Mouse (Mus musculus): ENCODE results near the gene Brf1. TPM values are rescaled to one million over a fixed set of nuclear protein-coding genes. Genes with fewer than 3 reads are reported as not detected.

The Brf1 gene
- 60.3 and 61.9 TPM in 2 replicates for polyA plus RNA-seq (2015; fragmentation: Nextera tagmentation; extraction: Ambion mirVana)

- peaks cover 9% of the 10 kb centered on the region; the same call in 1 of the 2 replicates for H3K36me3 ChIP-seq
- WGBS = 0% methylated on average over 87 of the region's 96 CpGs
- H3K9me3 ChIP-seq = no peaks in the 10 kb centered on the region
- no peaks in the 10 kb centered on the region for H3K27me3 ChIP-seq
- peak within 1 kb of the TSS; percentile 85 for H3K4me3 ChIP-seq (replicated peaks)
- peak; percentile 96 for ATAC-seq
- H3K4me1 ChIP-seq (replicated peaks) = peaks cover 35% of the 10 kb centered on the region
- peak within 1 kb of the TSS; percentile 94 for H3K9ac ChIP-seq (replicated peaks)
- peak within 1 kb of the TSS; percentile 88 for H3K4me2 ChIP-seq (replicated peaks)
- H3K27ac ChIP-seq = peak within 1 kb of the TSS; percentile 93
These were observed at the start of gene Brf1 for GRCm38 (mm10) chr12:113000294-113001132. Gene Brf1 (minus strand): TSS chr12:113000704.

- no peaks in the 10 kb centered on the region for H3K27me3 ChIP-seq
These were observed 49.3 kb upstream of the Brf1 start for GRCm38 (mm10) chr12:113049836-113050235.

DNA sequence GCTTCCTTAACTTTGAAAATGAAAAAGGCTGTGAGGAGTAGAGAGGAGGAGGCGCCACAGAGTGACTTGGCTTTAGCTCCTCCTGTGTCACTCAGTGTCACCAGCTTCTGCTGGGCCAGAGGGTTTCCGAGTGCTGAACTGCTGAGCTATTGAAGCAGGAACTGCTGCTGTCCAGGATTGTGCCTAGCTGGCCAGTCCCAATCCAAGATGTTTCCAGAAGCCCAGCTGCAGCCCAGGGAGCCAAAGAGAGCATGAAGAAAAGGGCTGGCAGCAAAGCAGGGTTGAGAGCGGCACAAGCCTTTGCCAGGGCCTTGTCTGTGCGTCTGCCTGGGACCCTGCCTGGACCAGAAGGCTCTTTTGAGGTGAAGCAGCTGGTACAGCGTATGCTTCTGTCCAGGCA, 47.6 kb upstream of the Brf1 start:
- no peaks in the 10 kb centered on the region for H3K9me3 ChIP-seq
- 90% methylated on average over 5 of the region's 5 CpGs for WGBS

More at GRCm38 (mm10) chr12:113049836-113050235, 49.3 kb upstream of the Brf1 start:
- Histone ChIP-seq H3K36me3 (peaks cover 91% of the 10 kb centered on the region), H3K9me3 (no peaks in the 10 kb centered on the region), H3K4me3 (replicated peaks) (no peak overlapping the region), H3K4me1 (replicated peaks) (no peaks in the 10 kb centered on the region), H3K4me2 (replicated peaks) (no peak overlapping the region), H3K9ac (replicated peaks) (no peak overlapping the region; the same call in 1 of the 2 replicates), H3K27ac (no peak overlapping the region)
- ATAC-seq = no peak
- 95% methylated on average over 9 of the region's 9 CpGs for WGBS

GRCm38 (mm10) chr12:113046861-113047260, 46.4 kb upstream of the Brf1 start:
- ATAC-seq = no peak
- WGBS = 92% methylated on average over 15 of the region's 15 CpGs
- no peak overlapping the region for H3K4me2 ChIP-seq (replicated peaks)
- no peak overlapping the region for H3K9ac ChIP-seq (replicated peaks)
- H3K27ac ChIP-seq = no peak overlapping the region
- no peak overlapping the region for H3K4me3 ChIP-seq (replicated peaks)
- no peaks in the 10 kb centered on the region for H3K9me3 ChIP-seq
- H3K4me1 ChIP-seq (replicated peaks) = 0 out of 2 replicates have a peak, but pooled peaks cover 4% of the 10 kb centered on the region
- H3K36me3 ChIP-seq = peaks cover 73% of the 10 kb centered on the region
- H3K27me3 ChIP-seq = no peaks in the 10 kb centered on the region

More for the DNA sequence above, 47.6 kb upstream of the Brf1 start:
- Histone ChIP-seq H3K4me1 (replicated peaks) (no peaks in the 10 kb centered on the region), H3K36me3 (peaks cover 85% of the 10 kb centered on the region), H3K27me3 (no peaks in the 10 kb centered on the region), H3K4me2 (replicated peaks) (no peak overlapping the region), H3K4me3 (replicated peaks) (no peak overlapping the region), H3K27ac (no peak overlapping the region), H3K9ac (replicated peaks) (no peak overlapping the region)
- ATAC-seq = no peak

GRCm38 (mm10) chr12:113044916-113045677, 44.6 kb upstream of the Brf1 start:
- no peak overlapping the region for H3K4me3 ChIP-seq (replicated peaks)
- no peaks in the 10 kb centered on the region for H3K9me3 ChIP-seq
- H3K4me2 ChIP-seq (replicated peaks) = no peak overlapping the region
- no peak overlapping the region for H3K9ac ChIP-seq (replicated peaks)
- no peaks in the 10 kb centered on the region for H3K27me3 ChIP-seq
- WGBS = 88% methylated on average over 3 of the region's 3 CpGs
- peaks cover 19% of the 10 kb centered on the region for H3K4me1 ChIP-seq (replicated peaks)
- no peak for ATAC-seq
- H3K27ac ChIP-seq = no peak overlapping the region
- peaks cover 56% of the 10 kb centered on the region for H3K36me3 ChIP-seq

DNA sequence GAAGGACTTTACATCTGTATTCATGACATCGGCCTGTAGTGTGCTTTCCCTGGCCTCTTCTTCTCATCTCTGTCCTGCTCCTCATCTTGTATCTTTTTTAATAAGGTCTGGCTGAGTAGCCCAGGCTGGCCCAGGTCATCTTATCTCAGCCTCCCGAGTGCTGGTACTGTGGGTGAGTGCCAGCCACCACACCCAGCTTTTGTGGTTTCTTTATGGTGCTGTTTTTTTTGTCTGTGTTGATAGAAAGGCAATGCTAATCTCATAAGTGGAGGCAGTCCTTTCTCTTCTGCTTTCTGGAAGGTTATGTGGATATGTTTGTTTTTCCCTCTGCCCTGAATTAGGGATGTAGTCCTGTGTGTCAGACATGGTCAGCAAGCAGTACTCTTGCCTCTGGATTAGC, 42.0 kb upstream of the Brf1 start:
- WGBS = 87% methylated on average over 2 of the region's 2 CpGs
- Histone ChIP-seq H3K9ac (replicated peaks) (no peak overlapping the region), H3K4me1 (replicated peaks) (peaks cover 19% of the 10 kb centered on the region), H3K9me3 (no peaks in the 10 kb centered on the region), H3K4me3 (replicated peaks) (no peak overlapping the region), H3K27me3 (no peaks in the 10 kb centered on the region), H3K36me3 (peaks cover 33% of the 10 kb centered on the region), H3K27ac (no peak overlapping the region), H3K4me2 (replicated peaks) (no peak overlapping the region)
- no peak for ATAC-seq

- peaks cover 19% of the 10 kb centered on the region for H3K4me1 ChIP-seq (replicated peaks)
- H3K27ac ChIP-seq = peak overlapping the region; percentile 59; the same call in 1 of the 2 replicates
- H3K4me2 ChIP-seq (replicated peaks) = 0 out of 2 replicates have a peak overlapping the region, but pooled peaks have one; percentile 21
- peak; percentile 84 for ATAC-seq
- H3K27me3 ChIP-seq = no peaks in the 10 kb centered on the region
- H3K9ac ChIP-seq (replicated peaks) = peak overlapping the region; percentile 36; the same call in 1 of the 2 replicates
- no peaks in the 10 kb centered on the region for H3K9me3 ChIP-seq
- no peak overlapping the region for H3K4me3 ChIP-seq (replicated peaks)
- 62% methylated on average over 15 of the region's 15 CpGs for WGBS
- H3K36me3 ChIP-seq = peaks cover 25% of the 10 kb centered on the region
These were observed 41.3 kb upstream of the Brf1 start for GRCm38 (mm10) chr12:113041481-113042439.

DNA sequence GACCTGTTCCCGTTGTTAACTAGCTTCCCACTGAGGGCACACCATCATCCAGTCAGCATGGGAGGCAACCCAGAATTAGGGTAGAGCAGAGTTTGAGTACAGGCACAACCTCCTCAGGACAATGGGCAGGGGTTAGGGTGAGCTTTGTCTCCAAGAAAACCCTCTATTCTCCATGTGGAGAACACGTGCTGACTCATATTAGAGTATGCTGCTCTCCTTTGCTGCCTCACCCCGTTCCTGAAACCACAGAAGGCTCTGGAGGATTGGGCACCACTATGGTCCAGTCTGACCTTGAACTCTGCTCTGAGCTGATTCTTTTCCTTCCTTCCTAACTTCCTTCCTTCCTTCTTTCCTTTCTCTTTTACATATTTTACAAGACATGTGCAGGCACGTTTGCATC, 37.9 kb upstream of the Brf1 start:
- Histone ChIP-seq H3K4me2 (replicated peaks) (no peak overlapping the region), H3K4me3 (replicated peaks) (no peak overlapping the region), H3K27ac (no peak overlapping the region), H3K36me3 (no peaks in the 10 kb centered on the region), H3K9ac (replicated peaks) (no peak overlapping the region), H3K27me3 (no peaks in the 10 kb centered on the region), H3K4me1 (replicated peaks) (peaks cover 29% of the 10 kb centered on the region), H3K9me3 (no peaks in the 10 kb centered on the region)
- WGBS = 89% methylated on average over 4 of the region's 4 CpGs
- no peak for ATAC-seq

- Histone ChIP-seq H3K4me2 (replicated peaks) (no peak overlapping the region), H3K4me3 (replicated peaks) (no peak overlapping the region), H3K9ac (replicated peaks) (no peak overlapping the region), H3K27ac (no peak overlapping the region), H3K27me3 (no peaks in the 10 kb centered on the region), H3K36me3 (0 out of 2 replicates have a peak, but pooled peaks cover under 1% of the 10 kb centered on the region), H3K9me3 (no peaks in the 10 kb centered on the region), H3K4me1 (replicated peaks) (peaks cover 40% of the 10 kb centered on the region)
- WGBS = 90% methylated on average over 4 of the region's 4 CpGs
- no peak for ATAC-seq
These were observed 36.5 kb upstream of the Brf1 start for GRCm38 (mm10) chr12:113036996-113037395.

DNA sequence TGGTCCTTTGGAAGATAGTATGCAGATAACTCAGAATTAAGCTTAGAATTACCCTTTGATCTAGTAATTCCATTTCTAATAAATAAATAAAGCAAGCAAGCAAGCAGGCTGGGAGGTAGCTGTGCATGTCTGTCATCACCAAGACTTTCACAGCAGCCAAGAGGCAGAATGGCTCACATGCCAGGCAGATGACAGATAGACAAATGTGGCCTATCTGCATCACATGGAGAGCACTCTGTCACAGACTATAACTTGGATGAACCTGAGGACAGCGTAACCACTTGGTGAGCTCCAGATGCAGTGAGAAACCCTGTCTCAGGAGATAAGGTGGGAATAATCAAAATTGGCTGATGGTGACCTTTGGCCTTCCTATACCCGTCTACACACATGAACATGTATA, 34.6 kb upstream of the Brf1 start:
- Histone ChIP-seq H3K9me3 (no peaks in the 10 kb centered on the region), H3K4me3 (replicated peaks) (no peak overlapping the region), H3K36me3 (0 out of 2 replicates have a peak, but pooled peaks cover 4% of the 10 kb centered on the region), H3K27me3 (no peaks in the 10 kb centered on the region), H3K4me2 (replicated peaks) (no peak overlapping the region), H3K4me1 (replicated peaks) (peaks cover 28% of the 10 kb centered on the region), H3K9ac (replicated peaks) (no peak overlapping the region), H3K27ac (no peak overlapping the region)
- no peak for ATAC-seq
- WGBS = 88% methylated on average over 2 of the region's 2 CpGs

Measured in midbrain, embryonic 13.5 days (tissue).